Mouse (Mus musculus) heart, embryonic 13.5 days (tissue): ENCODE data around the gene Pcbd2. TPM values are rescaled to one million over a fixed set of nuclear protein-coding genes. Genes with fewer than 3 reads are reported as not detected.

Experiments
- ATAC-seq: fragments of 200-750 bp; cut with Nextera tagmentation; 2 replicates; pipeline ENCODE4 v1.8.0; 2017; ENCODE audit warnings: moderate TSS enrichment; ENCODE audit not compliant: insufficient number of reproducible peaks, low FRiP score, low TSS enrichment; ENCODE audit errors: extremely low read depth
- H3K27ac ChIP-seq: fragments of 300-500 bp; sonication (generic); replicated peaks from 2 replicates; pipeline ENCODE4 v1.5.1; 2015; ENCODE audit warnings: moderate library complexity, mild to moderate bottlenecking, inconsistent platforms
- H3K27me3 ChIP-seq: fragments of 300-500 bp; sonication (generic); replicated peaks from 2 replicates; pipeline ENCODE4 v1.6.1; 2015; ENCODE audit warnings: mild to moderate bottlenecking, inconsistent platforms
- H3K36me3 ChIP-seq: fragments of 300-500 bp; sonication (generic); 2 replicates; pipeline ENCODE4 v1.6.1; 2015; ENCODE audit warnings: mild to moderate bottlenecking, inconsistent platforms
- H3K4me1 ChIP-seq: fragments of 300-500 bp; sonication (generic); 2 replicates; pipeline ENCODE4 v1.6.1; 2015; ENCODE audit warnings: inconsistent platforms
- H3K4me2 ChIP-seq: fragments of 300-500 bp; sonication (generic); 2 replicates; pipeline ENCODE4 v1.6.1; 2015; ENCODE audit warnings: inconsistent platforms, mild to moderate bottlenecking, moderate library complexity
- H3K4me3 ChIP-seq: fragments of 300-500 bp; sonication (generic); 2 replicates; pipeline ENCODE4 v1.5.1; 2015; ENCODE audit warnings: moderate library complexity, mild to moderate bottlenecking, inconsistent platforms
- H3K9ac ChIP-seq: fragments of 300-500 bp; sonication (generic); 2 replicates; pipeline ENCODE4 v1.6.1; 2015; ENCODE audit warnings: inconsistent platforms, mild to moderate bottlenecking, moderate library complexity
- H3K9me3 ChIP-seq: fragments of 300-500 bp; sonication (generic); 2 replicates; pipeline ENCODE4 v1.6.1; 2016; ENCODE audit warnings: inconsistent platforms
- WGBS: fragments of 180-500 bp; shearing (Covaris S2); methylation state at CpG from one replicate; pipeline ENCODE4 v1.1.7; 2015; ENCODE audit warnings: mixed read lengths; 5-methylcytosine and 5-hydroxymethylcytosine counted together
- polyA plus RNA-seq: library from polyadenylated mRNA; unstranded; fragments of >200 nt; fragmentation: Nextera tagmentation; extraction: Ambion mirVana; gene quantifications from 2 replicates; pipeline ENCODE4 v1.2.1, GENCODE M21; 2015

The Pcbd2 gene
- polyA plus RNA-seq, 1 experiment from 2014 or later, result 52.2 TPM

GRCm38 (mm10) chr13:55803973-55804372 is 76.8 kb downstream of the Pcbd2 start:
- Histone ChIP-seq H3K4me2 (no peak overlapping the region), H3K36me3 (no peaks in the 10 kb centered on the region), H3K9ac (no peak overlapping the region), H3K9me3 (peaks cover 6% of the 10 kb centered on the region; the same call in 1 of the 2 replicates), H3K27me3 (no peaks in the 10 kb centered on the region), H3K27ac (no peak overlapping the region), H3K4me3 (no peak overlapping the region), H3K4me1 (no peaks in the 10 kb centered on the region)
- WGBS, result 55% methylated on average over 1 of the region's 1 CpGs
- ATAC-seq, result no peak

- no peaks in the 10 kb centered on the region for H3K4me1 ChIP-seq
- H3K4me2 ChIP-seq, result no peak overlapping the region
- H3K27me3 ChIP-seq, result peaks cover 10% of the 10 kb centered on the region; the same call in 1 of the 2 replicates
- no peak for ATAC-seq
- H3K4me3 ChIP-seq, result no peak overlapping the region
- 64% methylated on average over 7 of the region's 7 CpGs for WGBS
- H3K36me3 ChIP-seq, result no peaks in the 10 kb centered on the region
- H3K9ac ChIP-seq, result no peak overlapping the region
- H3K27ac ChIP-seq, result no peak overlapping the region
- no peaks in the 10 kb centered on the region for H3K9me3 ChIP-seq
Measured at GRCm38 (mm10) chr13:55809041-55809623, 82.0 kb downstream of the Pcbd2 start.

GRCm38 (mm10) chr13:55809707-55810106 is 82.5 kb downstream of the Pcbd2 start:
- WGBS, result 90% methylated on average over 10 of the region's 10 CpGs
- H3K27ac ChIP-seq, result no peak overlapping the region
- no peaks in the 10 kb centered on the region for H3K4me1 ChIP-seq
- no peaks in the 10 kb centered on the region for H3K36me3 ChIP-seq
- H3K9ac ChIP-seq, result no peak overlapping the region
- ATAC-seq, result no peak
- H3K4me3 ChIP-seq, result no peak overlapping the region
- H3K27me3 ChIP-seq, result peaks cover 10% of the 10 kb centered on the region; the same call in 1 of the 2 replicates
- no peak overlapping the region for H3K4me2 ChIP-seq
- no peaks in the 10 kb centered on the region for H3K9me3 ChIP-seq

GRCm38 (mm10) chr13:55810947-55811346 is 83.8 kb downstream of the Pcbd2 start:
- Histone ChIP-seq H3K27ac (no peak overlapping the region), H3K4me2 (no peak overlapping the region), H3K27me3 (peaks cover 15% of the 10 kb centered on the region; the same call in 1 of the 2 replicates), H3K4me1 (no peaks in the 10 kb centered on the region), H3K9me3 (no peaks in the 10 kb centered on the region), H3K36me3 (no peaks in the 10 kb centered on the region), H3K9ac (no peak overlapping the region), H3K4me3 (no peak overlapping the region)
- WGBS, result 63% methylated on average over 5 of the region's 5 CpGs
- ATAC-seq, result no peak

GRCm38 (mm10) chr13:55813490-55814016 is 86.4 kb downstream of the Pcbd2 start:
- ATAC-seq, result no peak

GRCm38 (mm10) chr13:55814834-55815233 is 87.7 kb downstream of the Pcbd2 start:
- H3K36me3 ChIP-seq, result no peaks in the 10 kb centered on the region
- 71% methylated on average over 6 of the region's 6 CpGs for WGBS
- no peak for ATAC-seq
- no peaks in the 10 kb centered on the region for H3K9me3 ChIP-seq
- H3K4me3 ChIP-seq, result no peak overlapping the region
- H3K4me2 ChIP-seq, result no peak overlapping the region
- H3K27ac ChIP-seq, result no peak overlapping the region
- peaks cover 49% of the 10 kb centered on the region for H3K27me3 ChIP-seq
- H3K9ac ChIP-seq, result no peak overlapping the region
- H3K4me1 ChIP-seq, result no peaks in the 10 kb centered on the region

More at GRCm38 (mm10) chr13:55813490-55814016, 86.4 kb downstream of the Pcbd2 start:
- no peak overlapping the region for H3K4me3 ChIP-seq
- no peaks in the 10 kb centered on the region for H3K9me3 ChIP-seq
- H3K27ac ChIP-seq, result no peak overlapping the region
- H3K4me2 ChIP-seq, result no peak overlapping the region
- no peaks in the 10 kb centered on the region for H3K36me3 ChIP-seq
- H3K4me1 ChIP-seq, result no peaks in the 10 kb centered on the region
- H3K27me3 ChIP-seq, result peaks cover 38% of the 10 kb centered on the region
- 59% methylated on average over 5 of the region's 5 CpGs for WGBS
- H3K9ac ChIP-seq, result no peak overlapping the region

DNA sequence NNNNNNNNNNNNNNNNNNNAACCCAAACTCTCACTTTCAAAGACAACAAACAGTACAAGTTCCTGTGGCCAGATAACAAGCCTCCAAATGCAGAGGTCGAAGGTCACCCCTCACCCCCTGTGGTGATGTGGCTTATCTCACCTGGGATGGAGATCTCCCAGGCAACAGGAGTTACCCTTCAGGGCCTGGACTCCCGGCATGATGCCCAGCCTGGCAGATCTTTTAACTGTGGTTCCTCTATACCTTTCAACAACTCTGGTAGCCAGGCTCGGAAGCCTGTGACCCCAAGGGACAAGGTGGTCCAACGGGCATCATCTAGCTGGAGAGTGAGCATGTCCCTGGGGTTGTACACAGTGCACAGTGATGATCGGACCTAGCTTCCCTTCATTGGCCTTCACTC is 95.3 kb downstream of the Pcbd2 start:
- ATAC-seq, result no peak
- no peaks in the 10 kb centered on the region for H3K9me3 ChIP-seq
- H3K27me3 ChIP-seq, result peaks cover 94% of the 10 kb centered on the region
- no peak overlapping the region for H3K27ac ChIP-seq
- peaks cover 13% of the 10 kb centered on the region; the same call in 1 of the 2 replicates for H3K4me1 ChIP-seq
- no peak overlapping the region for H3K4me2 ChIP-seq
- H3K36me3 ChIP-seq, result no peaks in the 10 kb centered on the region
- no peak overlapping the region for H3K4me3 ChIP-seq
- 41% methylated on average over 5 of the region's 5 CpGs for WGBS
- no peak overlapping the region for H3K9ac ChIP-seq

GRCm38 (mm10) chr13:55824151-55824945 is 97.2 kb downstream of the Pcbd2 start:
- WGBS, result 11% methylated on average over 10 of the region's 10 CpGs
- ATAC-seq, result no peak
- H3K9ac ChIP-seq, result no peak overlapping the region
- H3K4me1 ChIP-seq, result peaks cover 21% of the 10 kb centered on the region
- H3K36me3 ChIP-seq, result no peaks in the 10 kb centered on the region
- H3K27ac ChIP-seq, result no peak overlapping the region
- H3K9me3 ChIP-seq, result no peaks in the 10 kb centered on the region
- no peak overlapping the region for H3K4me3 ChIP-seq
- peaks cover 96% of the 10 kb centered on the region for H3K27me3 ChIP-seq
- H3K4me2 ChIP-seq, result no peak overlapping the region

GRCm38 (mm10) chr13:55825245-55825681 is 98.1 kb downstream of the Pcbd2 start:
- WGBS, result 1% methylated on average over 32 of the region's 32 CpGs
- no peak overlapping the region for H3K27ac ChIP-seq
- H3K36me3 ChIP-seq, result no peaks in the 10 kb centered on the region
- H3K9ac ChIP-seq, result no peak overlapping the region
- H3K4me1 ChIP-seq, result peaks cover 27% of the 10 kb centered on the region
- peak overlapping the region; percentile 32 for H3K4me3 ChIP-seq
- no peak; the same call in 1 of the 2 replicates for ATAC-seq
- H3K4me2 ChIP-seq, result peak overlapping the region; percentile 35
- H3K27me3 ChIP-seq, result peaks cover 95% of the 10 kb centered on the region
- no peaks in the 10 kb centered on the region for H3K9me3 ChIP-seq

GRCm38 (mm10) chr13:55826008-55826671 is 99.0 kb downstream of the Pcbd2 start:
- no peak for ATAC-seq
- WGBS, result 2% methylated on average over 56 of the region's 56 CpGs
- Histone ChIP-seq H3K4me1 (peaks cover 35% of the 10 kb centered on the region), H3K4me2 (peak overlapping the region; percentile 37), H3K27ac (no peak overlapping the region), H3K9me3 (no peaks in the 10 kb centered on the region), H3K36me3 (no peaks in the 10 kb centered on the region), H3K27me3 (peaks cover 95% of the 10 kb centered on the region), H3K9ac (no peak overlapping the region), H3K4me3 (peak overlapping the region; percentile 32)
